Mouse (Mus musculus): ENCODE data around the gene Hdac4. TPM values are rescaled to one million over a fixed set of nuclear protein-coding genes. Genes with fewer than 3 reads are reported as not detected.

Hdac4 gene
- polyA plus RNA-seq, 1 experiment, result 13.3 TPM

GRCm38 (mm10) chr1:92106486-92107160 lies 88.9 kb downstream of the Hdac4 start:
- no peak for TF ChIP-seq CTCF (IDR thresholded peaks at IDR 0.05; ENCODE audit: extremely low read depth, insufficient read depth, insufficient read length, insufficient replicate concordance)
- TF ChIP-seq POLR2A (IDR thresholded peaks at IDR 0.05; ENCODE audit: low read depth, low read length), result no peak
- WGBS, result 79% methylated on average over 4 of the region's 4 CpGs
- no peak overlapping the region for H3K4me3 ChIP-seq (ENCODE audit: extremely low read depth, insufficient read depth, insufficient read length)
- H3K27ac ChIP-seq (ENCODE audit: insufficient read depth, low read length), result no peak overlapping the region
- H3K36me3 ChIP-seq (ENCODE audit: control insufficient read depth, insufficient read depth, low read length), result no peaks in the 10 kb centered on the region
- no peak for DNase-seq (ENCODE audit: low read depth in 1 of 2, low spot score in 2 of 2)
- peaks cover 18% of the 10 kb centered on the region for H3K4me1 ChIP-seq (ENCODE audit: control insufficient read depth, insufficient read depth, insufficient read length)
- H3K27me3 ChIP-seq (ENCODE audit: control insufficient read depth, insufficient read depth, low read length), result no peaks in the 10 kb centered on the region

DNA sequence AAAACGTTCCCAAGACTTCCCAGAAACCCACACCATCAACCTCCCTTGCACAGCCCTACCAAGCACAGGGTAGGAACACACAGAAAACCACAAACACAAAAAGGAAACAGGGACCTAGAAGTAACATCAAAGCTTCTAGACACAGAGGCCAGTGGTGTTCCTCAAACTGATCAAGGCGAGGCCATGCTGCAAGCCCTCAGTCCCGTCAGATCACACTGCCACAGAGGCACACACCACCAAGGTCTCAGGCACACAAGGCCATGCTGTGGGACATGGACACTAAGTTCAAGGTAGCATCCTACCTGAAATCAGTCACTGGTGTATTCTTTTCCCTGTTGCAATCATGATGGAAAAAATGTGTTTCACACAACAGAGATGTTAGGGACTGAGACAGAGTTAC lies 90.8 kb downstream of the Hdac4 start:
- TF ChIP-seq CTCF (IDR thresholded peaks at IDR 0.05; ENCODE audit: extremely low read depth, insufficient read depth, insufficient read length, insufficient replicate concordance) (no peak), POLR2A (IDR thresholded peaks at IDR 0.05; ENCODE audit: low read depth, low read length) (no peak)
- Histone ChIP-seq H3K27me3 (ENCODE audit: control insufficient read depth, insufficient read depth, low read length) (no peaks in the 10 kb centered on the region), H3K4me3 (ENCODE audit: extremely low read depth, insufficient read depth, insufficient read length) (no peak overlapping the region), H3K4me1 (ENCODE audit: control insufficient read depth, insufficient read depth, insufficient read length) (peaks cover 16% of the 10 kb centered on the region; the same call in 1 of the 2 replicates), H3K36me3 (ENCODE audit: control insufficient read depth, insufficient read depth, low read length) (no peaks in the 10 kb centered on the region), H3K27ac (ENCODE audit: insufficient read depth, low read length) (no peak overlapping the region)
- WGBS, result 33% methylated on average over 3 of the region's 3 CpGs
- no peak for DNase-seq (ENCODE audit: low read depth in 1 of 2, low spot score in 2 of 2)

- H3K27me3 ChIP-seq (ENCODE audit: control insufficient read depth, insufficient read depth, low read length), result no peaks in the 10 kb centered on the region
- H3K4me1 ChIP-seq (ENCODE audit: control insufficient read depth, insufficient read depth, insufficient read length), result peaks cover 19% of the 10 kb centered on the region; the same call in 1 of the 2 replicates
- H3K4me3 ChIP-seq (ENCODE audit: extremely low read depth, insufficient read depth, insufficient read length), result no peak overlapping the region
- TF ChIP-seq CTCF (IDR thresholded peaks at IDR 0.05; ENCODE audit: extremely low read depth, insufficient read depth, insufficient read length, insufficient replicate concordance) (no peak), POLR2A (IDR thresholded peaks at IDR 0.05; ENCODE audit: low read depth, low read length) (no peak)
- no peak overlapping the region for H3K27ac ChIP-seq (ENCODE audit: insufficient read depth, low read length)
- no peak for DNase-seq (ENCODE audit: low read depth in 1 of 2, low spot score in 2 of 2)
- H3K36me3 ChIP-seq (ENCODE audit: control insufficient read depth, insufficient read depth, low read length), result no peaks in the 10 kb centered on the region
Measured at GRCm38 (mm10) chr1:92103971-92104370, 91.5 kb downstream of the Hdac4 start.

- DNase-seq (ENCODE audit: low read depth in 1 of 2, low spot score in 2 of 2), result no peak
- Histone ChIP-seq H3K4me1 (ENCODE audit: control insufficient read depth, insufficient read depth, insufficient read length) (peaks cover 19% of the 10 kb centered on the region; the same call in 1 of the 2 replicates), H3K36me3 (ENCODE audit: control insufficient read depth, insufficient read depth, low read length) (no peaks in the 10 kb centered on the region), H3K4me3 (ENCODE audit: extremely low read depth, insufficient read depth, insufficient read length) (no peak overlapping the region), H3K27ac (ENCODE audit: insufficient read depth, low read length) (peak overlapping the region; percentile 31; the same call in 1 of the 2 replicates), H3K27me3 (ENCODE audit: control insufficient read depth, insufficient read depth, low read length) (no peaks in the 10 kb centered on the region)
- 76% methylated on average over 3 of the region's 3 CpGs for WGBS
- TF ChIP-seq CTCF (IDR thresholded peaks at IDR 0.05; ENCODE audit: extremely low read depth, insufficient read depth, insufficient read length, insufficient replicate concordance), result no peak
- TF ChIP-seq POLR2A (IDR thresholded peaks at IDR 0.05; ENCODE audit: low read depth, low read length), result no peak
Measured at GRCm38 (mm10) chr1:92103377-92103776, 92.1 kb downstream of the Hdac4 start.

DNA sequence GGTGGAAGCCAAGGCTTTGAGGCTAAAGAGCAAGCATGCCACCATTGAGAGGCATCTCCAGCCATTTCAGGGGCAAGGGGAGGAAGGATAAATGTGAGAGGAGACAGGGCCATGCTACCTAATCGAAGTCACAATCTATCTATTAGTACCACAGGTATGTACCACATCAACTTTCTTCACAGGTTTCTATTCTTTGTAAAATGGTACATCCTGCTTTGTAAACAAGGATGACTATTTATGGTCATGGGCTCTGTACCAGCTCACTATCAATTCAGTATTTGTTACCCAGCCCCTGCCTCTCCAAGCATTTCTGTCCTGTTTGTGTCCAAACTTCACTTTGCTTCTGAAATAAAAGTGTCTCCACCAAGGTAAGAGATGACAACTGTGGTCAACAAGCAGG lies 92.7 kb downstream of the Hdac4 start:
- 91% methylated on average over 1 of the region's 1 CpGs for WGBS
- no peaks in the 10 kb centered on the region for H3K36me3 ChIP-seq (ENCODE audit: control insufficient read depth, insufficient read depth, low read length)
- H3K27ac ChIP-seq (ENCODE audit: insufficient read depth, low read length), result peak overlapping the region; percentile 31
- H3K4me1 ChIP-seq (ENCODE audit: control insufficient read depth, insufficient read depth, insufficient read length), result peaks cover 19% of the 10 kb centered on the region; the same call in 1 of the 2 replicates
- no peak for DNase-seq (ENCODE audit: low read depth in 1 of 2, low spot score in 2 of 2)
- H3K27me3 ChIP-seq (ENCODE audit: control insufficient read depth, insufficient read depth, low read length), result no peaks in the 10 kb centered on the region
- TF ChIP-seq CTCF (IDR thresholded peaks at IDR 0.05; ENCODE audit: extremely low read depth, insufficient read depth, insufficient read length, insufficient replicate concordance) (no peak), POLR2A (IDR thresholded peaks at IDR 0.05; ENCODE audit: low read depth, low read length) (no peak)
- H3K4me3 ChIP-seq (ENCODE audit: extremely low read depth, insufficient read depth, insufficient read length), result no peak overlapping the region

GRCm38 (mm10) chr1:92100371-92100891 lies 95.1 kb downstream of the Hdac4 start:
- no peak for DNase-seq (ENCODE audit: low read depth in 1 of 2, low spot score in 2 of 2)
- Histone ChIP-seq H3K4me3 (ENCODE audit: extremely low read depth, insufficient read depth, insufficient read length) (no peak overlapping the region), H3K27ac (ENCODE audit: insufficient read depth, low read length) (no peak overlapping the region)

DNA sequence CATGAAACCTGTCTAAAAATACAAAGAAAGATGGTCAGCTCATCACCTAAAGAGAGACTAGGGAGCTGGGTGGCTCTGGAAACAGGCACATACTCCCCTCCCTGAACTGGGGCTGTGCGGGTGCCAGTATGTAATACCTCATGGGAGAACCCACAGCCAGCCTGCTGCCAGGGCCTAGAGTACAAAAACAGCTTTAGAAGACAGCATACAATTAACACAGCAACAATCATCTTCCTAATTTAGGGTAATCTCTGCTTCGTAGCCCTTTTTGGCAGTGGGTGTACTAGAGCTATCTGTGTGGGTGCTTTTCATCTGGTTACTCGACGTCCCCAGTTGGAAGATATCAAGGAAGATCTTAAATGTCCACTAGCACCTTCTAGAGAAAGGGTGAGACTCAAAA lies 95.5 kb downstream of the Hdac4 start:
- Histone ChIP-seq H3K27me3 (ENCODE audit: control insufficient read depth, insufficient read depth, low read length) (no peaks in the 10 kb centered on the region), H3K27ac (ENCODE audit: insufficient read depth, low read length) (no peak overlapping the region), H3K4me3 (ENCODE audit: extremely low read depth, insufficient read depth, insufficient read length) (no peak overlapping the region), H3K36me3 (ENCODE audit: control insufficient read depth, insufficient read depth, low read length) (no peaks in the 10 kb centered on the region), H3K4me1 (ENCODE audit: control insufficient read depth, insufficient read depth, insufficient read length) (peaks cover 17% of the 10 kb centered on the region; the same call in 1 of the 2 replicates)
- DNase-seq (ENCODE audit: low read depth in 1 of 2, low spot score in 2 of 2), result no peak
- TF ChIP-seq CTCF (IDR thresholded peaks at IDR 0.05; ENCODE audit: extremely low read depth, insufficient read depth, insufficient read length, insufficient replicate concordance), result no peak
- TF ChIP-seq POLR2A (IDR thresholded peaks at IDR 0.05; ENCODE audit: low read depth, low read length), result no peak
- WGBS, result 90% methylated on average over 4 of the region's 4 CpGs

More at GRCm38 (mm10) chr1:92100371-92100891, 95.1 kb downstream of the Hdac4 start:
- H3K36me3 ChIP-seq (ENCODE audit: control insufficient read depth, insufficient read depth, low read length), result no peaks in the 10 kb centered on the region
- 88% methylated on average over 4 of the region's 4 CpGs for WGBS
- H3K4me1 ChIP-seq (ENCODE audit: control insufficient read depth, insufficient read depth, insufficient read length), result peaks cover 19% of the 10 kb centered on the region; the same call in 1 of the 2 replicates
- no peak for TF ChIP-seq POLR2A (IDR thresholded peaks at IDR 0.05; ENCODE audit: low read depth, low read length)
- no peak for TF ChIP-seq CTCF (IDR thresholded peaks at IDR 0.05; ENCODE audit: extremely low read depth, insufficient read depth, insufficient read length, insufficient replicate concordance)
- no peaks in the 10 kb centered on the region for H3K27me3 ChIP-seq (ENCODE audit: control insufficient read depth, insufficient read depth, low read length)
